Mouse (Mus musculus): ENCODE measurements at regions not wholly inside any gene's neighbourhood (a gene's known extent, or its start where the extent isn't known, plus 50 kb on each side); places are given as distances from the start of the nearest gene placed in this dataset.

DNA sequence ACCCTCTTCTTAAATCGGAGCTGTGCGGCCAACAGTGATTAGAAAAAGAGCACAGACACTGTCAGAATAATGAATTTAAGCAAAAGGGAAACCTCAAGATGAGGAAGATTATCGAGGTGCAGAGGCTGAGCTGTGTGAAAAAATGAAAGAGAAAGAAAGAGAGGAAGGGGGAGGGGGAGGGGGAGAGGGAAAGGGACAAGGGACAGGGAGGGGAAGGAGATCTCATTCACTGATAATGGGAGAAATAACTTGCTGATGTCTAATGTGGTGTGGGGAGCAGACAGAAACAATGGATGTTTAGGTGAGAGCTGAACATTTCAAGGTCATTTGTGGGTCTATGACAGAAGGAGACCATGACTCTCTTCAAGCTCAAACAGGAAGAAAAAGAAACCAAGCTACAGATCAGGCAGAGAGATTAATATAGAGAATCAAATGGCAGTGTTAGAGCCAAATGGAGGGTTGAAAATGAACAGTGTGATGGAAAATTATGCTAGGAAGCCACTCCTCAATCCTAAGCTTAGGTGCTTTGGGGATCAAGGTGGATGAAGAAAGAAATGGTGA lies 143.3 kb upstream of the Slco3a1 start:
- intact Hi-C loops (cut with DNase I) = no loop called here
- DNase-seq = no peak

DNA sequence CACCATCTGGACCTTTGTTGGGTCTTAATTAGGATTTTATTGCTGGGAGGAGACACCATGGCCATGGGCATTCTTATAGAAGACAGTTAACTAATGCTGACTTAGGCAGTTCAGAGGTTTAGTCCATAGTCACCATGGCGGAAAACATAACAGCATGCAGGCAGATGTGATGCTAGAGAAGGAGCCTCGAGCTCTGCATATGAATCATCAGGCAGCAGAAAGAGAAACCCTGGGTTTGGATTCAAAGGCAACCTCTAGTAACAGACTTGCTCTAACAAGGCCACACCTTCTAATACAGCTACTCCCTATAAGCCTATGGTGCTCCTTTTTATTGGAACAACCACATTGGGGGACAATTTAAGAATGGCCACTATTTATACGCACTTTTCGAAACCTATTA lies 141.7 kb upstream of the Slco3a1 start:
- intact Hi-C loops (cut with DNase I) = no loop called here
- DNase-seq = no peak

DNA sequence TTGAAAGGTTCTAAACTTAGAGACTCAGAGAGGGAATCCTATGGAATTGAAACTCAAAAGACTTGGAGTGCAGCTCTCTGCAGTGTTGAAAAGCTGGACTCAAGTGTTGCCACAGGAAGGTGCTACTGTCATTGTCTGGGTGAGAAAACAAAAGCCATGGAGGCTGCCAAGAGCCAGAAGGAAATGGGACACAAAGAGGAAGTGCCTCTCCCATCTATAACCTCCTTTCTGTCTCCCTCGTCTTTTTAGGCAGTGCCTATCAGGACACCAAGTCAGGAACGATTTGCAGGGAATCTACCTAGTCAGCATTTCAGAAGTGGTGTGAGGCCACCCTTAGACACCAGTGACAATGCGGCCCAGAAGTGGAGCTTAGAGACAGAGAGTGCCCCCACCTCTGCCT lies 138.5 kb upstream of the Slco3a1 start:
- no peak for DNase-seq
- intact Hi-C loops (cut with DNase I) = loop anchor here (5.0 kb wide), 1 partner anchor 136 kb away; no protein-coding TSS in a partner anchor

DNA sequence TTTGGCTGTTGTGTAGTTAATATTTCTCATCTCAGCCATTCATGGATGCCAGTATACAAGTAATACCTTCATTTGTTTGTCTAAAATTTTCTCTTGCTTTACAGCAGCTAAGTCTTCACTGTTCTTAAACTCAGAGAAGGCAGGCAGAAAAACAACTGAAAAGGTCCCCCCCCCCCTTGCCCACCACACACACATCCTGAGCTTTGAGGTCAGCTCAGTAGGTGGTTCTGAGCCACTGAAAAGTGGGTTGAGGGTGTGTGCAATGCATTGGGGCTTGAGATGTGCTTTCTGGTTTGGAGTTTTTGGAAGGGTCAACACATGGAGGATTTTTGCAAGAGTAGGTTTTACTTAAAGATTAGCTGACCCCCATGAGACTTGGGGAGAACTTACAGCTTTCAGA lies 136.1 kb upstream of the Slco3a1 start:
- intact Hi-C loops (cut with DNase I) = loop anchor here (5.0 kb wide), 1 partner anchor 133 kb away; no protein-coding TSS in a partner anchor
- DNase-seq = no peak

- intact Hi-C loops (cut with DNase I) = no loop called here
- no peak for DNase-seq
Observed at GRCm38 (mm10) chr7:74688116-74688702, 133.6 kb upstream of the Slco3a1 start.

DNA sequence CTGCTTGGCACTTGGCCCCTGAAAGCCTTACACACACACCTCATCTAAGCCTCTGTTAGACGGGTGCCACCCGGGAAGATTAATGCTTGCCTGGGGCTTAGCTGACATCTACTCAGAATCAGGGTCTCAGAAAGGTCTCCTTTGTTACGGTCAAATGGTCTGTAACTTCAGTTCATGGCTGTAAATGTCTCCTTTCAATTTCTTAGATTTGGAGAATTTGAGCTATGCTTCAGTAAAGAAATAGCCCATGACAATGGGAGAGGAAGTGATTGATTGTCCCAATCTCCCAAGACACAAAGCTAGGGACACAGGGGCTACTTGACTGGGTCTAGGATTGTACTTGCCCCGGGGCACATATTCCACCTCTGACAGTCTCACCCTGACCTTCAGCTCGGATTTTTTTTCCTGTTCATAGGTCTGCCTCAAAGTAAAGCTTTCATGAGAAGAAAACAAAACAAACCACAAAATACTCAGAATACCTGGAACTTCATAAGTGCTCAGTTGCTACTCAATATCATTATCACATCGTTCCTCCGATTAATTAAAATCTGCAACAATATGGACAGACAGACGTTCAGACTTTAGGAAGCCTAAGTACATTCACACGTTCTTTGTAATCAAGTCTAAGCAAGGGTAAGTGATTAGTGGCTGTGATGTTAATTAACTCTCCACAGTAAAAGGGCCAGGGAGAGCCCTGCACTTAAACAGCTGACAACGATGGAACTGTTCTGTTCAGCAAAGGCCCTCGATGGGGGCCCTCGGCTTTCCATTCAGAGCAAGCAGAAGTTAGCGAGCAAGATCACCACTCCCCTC lies 132.9 kb upstream of the Slco3a1 start:
- DNase-seq = no peak

DNA sequence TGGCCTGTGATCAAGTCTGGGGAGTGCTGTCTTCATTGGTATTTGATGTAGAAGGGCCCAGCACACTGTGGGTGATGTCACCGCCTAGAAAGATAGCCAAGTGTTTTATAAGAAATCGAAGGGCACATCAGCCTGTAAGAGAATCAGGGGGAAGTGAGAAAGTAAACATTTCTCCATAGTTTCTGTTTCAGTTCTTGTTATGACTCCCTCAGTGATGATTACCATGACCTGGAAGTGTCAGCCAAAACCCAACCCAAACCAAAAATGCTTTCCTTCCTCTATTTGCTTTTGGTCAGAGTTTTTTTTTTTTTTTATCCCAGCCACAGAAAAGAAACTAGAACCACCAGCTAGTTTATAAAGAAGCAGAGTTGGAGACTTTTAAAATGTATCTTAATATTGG lies 129.4 kb upstream of the Slco3a1 start:
- peak; percentile 11 to 18 for DNase-seq
- intact Hi-C loops (cut with DNase I) = no loop called here

More for the DNA sequence above, 132.9 kb upstream of the Slco3a1 start:
- intact Hi-C loops (cut with DNase I) = no loop called here

DNA sequence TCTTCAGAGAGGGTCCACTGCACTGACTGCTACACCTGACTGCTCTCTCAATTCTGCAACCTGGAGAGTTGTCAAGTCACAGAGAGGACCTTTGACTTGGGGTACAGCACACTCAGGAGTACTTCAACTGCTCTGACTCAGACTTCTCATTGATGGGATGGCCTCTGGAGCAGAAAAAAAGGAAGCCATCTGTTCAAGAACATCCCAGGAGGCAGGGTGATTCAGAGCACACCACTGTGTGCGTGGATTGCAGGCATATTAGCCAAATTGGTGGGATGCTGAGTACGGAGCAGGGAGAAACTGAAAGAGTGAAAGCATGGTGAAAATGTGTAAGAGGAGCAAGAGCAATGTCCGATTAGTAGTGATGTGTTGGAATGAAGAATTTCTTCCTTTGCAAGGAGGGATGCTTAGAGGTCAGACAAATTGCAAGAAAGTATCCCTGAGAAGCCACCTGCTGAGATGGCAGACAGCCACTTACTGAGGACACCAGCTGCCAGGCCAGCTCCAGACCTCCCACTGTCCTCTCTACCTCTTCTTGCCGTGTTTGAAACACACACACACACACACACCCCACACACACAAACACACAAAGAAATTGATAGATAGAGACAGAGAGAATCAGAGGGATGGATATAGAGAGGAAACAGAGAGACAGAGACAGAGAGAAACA lies 119.2 kb upstream of the Slco3a1 start:
- DNase-seq = no peak
- intact Hi-C loops (cut with DNase I) = no loop called here

DNA sequence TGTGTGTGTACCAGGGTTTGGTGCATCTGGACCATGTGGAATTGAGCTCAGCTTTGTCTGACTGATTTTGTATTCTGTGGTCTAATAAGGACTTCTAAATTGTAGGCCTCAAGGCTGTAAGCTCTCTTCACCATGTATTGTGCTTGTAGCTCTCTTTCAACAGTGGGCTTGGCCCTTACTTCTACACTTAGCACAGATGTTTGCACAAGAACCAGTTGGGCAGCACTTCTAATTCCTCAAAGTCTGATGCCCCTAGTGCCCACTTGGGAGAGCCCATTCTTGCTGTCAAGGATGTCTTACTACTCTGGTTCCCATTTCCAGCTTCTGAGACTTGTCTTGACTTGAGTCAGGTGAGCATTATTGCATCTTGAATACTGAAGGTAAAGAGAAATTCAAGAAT lies 114.5 kb upstream of the Slco3a1 start:
- no peak for DNase-seq
- intact Hi-C loops (cut with DNase I) = no loop called here

DNA sequence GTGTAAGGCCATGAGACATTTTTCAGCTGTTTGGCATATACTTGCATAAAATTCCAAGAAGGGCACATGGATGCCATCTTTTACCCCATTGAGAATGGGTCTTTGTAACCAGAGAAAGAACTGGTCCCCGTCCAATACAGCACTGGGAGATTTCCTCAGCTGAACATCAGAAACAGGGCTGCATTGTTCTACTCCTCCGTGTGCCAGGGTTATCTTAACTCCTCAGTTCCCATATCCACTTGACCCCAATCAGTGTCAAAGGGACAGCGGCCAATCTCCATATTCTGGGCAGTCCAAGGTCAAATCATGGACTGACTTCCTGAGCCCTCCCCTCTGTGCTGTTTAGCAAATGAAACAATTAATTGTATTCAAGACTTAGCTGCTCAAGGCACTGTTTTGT lies 112.5 kb upstream of the Slco3a1 start:
- intact Hi-C loops (cut with DNase I) = no loop called here
- DNase-seq = no peak

DNA sequence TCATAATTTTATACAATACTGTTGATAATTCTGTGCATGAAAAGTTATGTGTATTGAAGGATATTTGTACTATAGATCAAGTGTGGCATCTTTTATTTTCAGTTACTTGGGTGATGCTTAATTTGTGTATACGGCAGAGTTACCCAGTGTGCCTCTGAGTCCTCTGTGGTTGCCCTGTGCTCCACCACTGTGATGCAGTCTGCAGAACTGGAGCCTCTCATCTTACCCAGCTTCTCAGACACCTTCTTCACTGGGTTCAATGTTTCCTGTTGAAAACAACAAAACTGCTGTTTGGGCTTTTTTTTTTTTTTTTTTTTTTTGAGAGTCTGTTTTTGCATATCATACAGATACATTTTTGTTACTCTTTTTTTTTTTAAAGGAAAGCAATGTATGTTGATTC lies 109.2 kb upstream of the Slco3a1 start:
- no peak for DNase-seq
- intact Hi-C loops (cut with DNase I) = no loop called here

DNA sequence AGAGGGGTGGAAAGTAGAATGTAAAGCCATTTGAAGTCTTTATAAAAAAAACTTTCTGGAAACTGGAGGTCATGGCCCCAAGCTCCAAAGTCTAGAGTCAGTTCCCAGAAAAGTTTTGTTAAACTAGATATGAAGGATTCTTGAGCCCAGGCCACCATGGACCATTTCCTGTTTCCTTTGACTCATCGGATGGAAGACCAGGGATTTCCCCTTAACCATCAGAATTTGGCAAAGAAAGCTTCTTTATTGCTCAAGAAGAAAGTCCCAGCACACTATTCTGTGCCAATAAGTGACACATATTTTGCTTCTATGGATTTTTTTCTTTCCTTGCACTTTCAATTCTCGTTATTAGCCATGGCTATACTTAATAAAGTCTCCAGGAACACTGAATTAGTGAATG lies 92.7 kb upstream of the Slco3a1 start:
- DNase-seq = peak; percentile 16 to 17
- intact Hi-C loops (cut with DNase I) = no loop called here

GRCm38 (mm10) chr7:74640171-74640570 lies 85.6 kb upstream of the Slco3a1 start:
- DNase-seq = no peak
- intact Hi-C loops (cut with DNase I) = no loop called here

DNA sequence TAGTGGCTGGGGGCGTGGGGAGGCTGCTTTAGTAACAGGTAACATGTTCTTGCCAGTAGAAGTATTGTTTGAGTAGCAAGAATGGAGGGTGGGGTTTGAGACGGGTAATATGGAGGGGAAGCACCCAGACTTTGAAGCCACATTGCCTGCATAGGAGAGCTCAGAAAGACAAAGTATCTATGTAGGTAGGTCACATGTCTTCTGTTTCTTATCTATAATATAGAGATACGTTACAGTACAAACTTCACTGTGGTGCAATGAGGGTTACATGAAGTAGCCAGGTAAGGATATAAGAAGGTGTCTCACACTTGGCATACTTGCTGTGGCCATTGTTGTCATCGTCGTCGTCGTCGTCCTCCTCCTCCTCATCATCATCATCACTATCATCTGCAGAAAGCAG lies 77.6 kb upstream of the Slco3a1 start:
- intact Hi-C loops (cut with DNase I) = no loop called here
- no peak for DNase-seq

DNA sequence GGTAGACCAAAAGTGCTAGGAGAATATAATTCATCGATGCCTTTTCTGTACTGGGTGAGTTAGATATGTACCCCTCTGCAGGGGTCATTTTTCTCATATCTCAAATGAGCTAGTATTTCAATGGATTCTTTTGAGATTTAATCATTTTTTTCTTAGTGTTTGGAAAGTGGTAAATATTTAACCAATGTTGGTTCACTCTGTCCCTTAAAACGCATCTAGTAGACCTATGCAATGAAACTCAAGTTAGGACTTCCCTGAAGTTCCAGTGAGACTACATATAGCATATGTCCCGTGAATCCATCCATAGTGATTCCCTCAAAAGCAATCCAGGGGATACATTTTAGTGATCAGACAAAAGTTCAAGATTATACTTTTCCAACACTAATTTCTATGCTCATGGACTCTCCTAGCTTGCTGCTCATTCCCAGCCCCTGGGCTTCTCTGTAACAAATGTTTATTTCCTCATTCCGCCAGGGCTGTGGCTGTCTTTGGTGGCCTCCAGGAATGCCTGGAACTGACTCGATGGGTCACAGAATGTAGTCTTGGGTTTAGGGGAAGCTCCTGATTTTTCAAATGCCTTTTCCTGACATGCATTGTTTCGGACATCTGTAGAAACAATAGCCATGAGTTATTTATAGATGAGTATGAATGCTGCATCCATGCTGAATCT lies 74.4 kb upstream of the Slco3a1 start:
- intact Hi-C loops (cut with DNase I) = no loop called here
- DNase-seq = no peak

All from heart, postnatal 36 days (tissue).